Mouse (Mus musculus): ENCODE results near the gene Cyp2d11. TPM values are rescaled to one million over a fixed set of nuclear protein-coding genes. Genes with fewer than 3 reads are reported as not detected.
A peak's percentile ranks its signal among the peaks of the same experiment; 100 is the strongest.
"Not testable (repeated sequence)": the region's sequence is repeated elsewhere in the genome, so short reads cannot be mapped to it uniquely, and the experiment has no call there.

The Cyp2d11 gene
- under 1 TPM in 1 of 4 experiments, not detected in 3; 0.19 TPM for total RNA-seq (2022)

DNA sequence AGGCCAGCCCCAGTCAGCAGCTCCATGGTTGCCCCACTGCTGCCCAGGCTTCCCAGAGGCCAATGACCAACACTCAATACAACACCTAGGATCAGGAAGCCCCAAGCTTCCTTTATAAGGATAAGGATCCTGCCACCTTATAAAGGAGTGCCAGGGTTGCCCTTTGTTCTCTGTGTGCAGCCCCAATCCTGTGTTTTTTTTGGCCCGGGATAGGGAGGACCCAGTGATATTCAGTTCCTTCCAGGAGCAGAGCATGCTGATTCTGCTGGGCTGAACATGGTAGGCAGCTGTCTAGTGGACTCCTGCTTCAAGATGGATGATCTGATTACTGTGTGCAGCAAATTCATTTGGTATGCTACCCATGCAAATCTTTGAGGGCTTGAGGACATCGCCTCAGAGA lies at the start of gene Cyp2d11:
Cyp2d11 (minus strand) TSS at position 101 of the 400 bp plus-strand sequence.
- DNase-seq (ENCODE audit: low spot score), result not testable (repeated sequence)

DNA sequence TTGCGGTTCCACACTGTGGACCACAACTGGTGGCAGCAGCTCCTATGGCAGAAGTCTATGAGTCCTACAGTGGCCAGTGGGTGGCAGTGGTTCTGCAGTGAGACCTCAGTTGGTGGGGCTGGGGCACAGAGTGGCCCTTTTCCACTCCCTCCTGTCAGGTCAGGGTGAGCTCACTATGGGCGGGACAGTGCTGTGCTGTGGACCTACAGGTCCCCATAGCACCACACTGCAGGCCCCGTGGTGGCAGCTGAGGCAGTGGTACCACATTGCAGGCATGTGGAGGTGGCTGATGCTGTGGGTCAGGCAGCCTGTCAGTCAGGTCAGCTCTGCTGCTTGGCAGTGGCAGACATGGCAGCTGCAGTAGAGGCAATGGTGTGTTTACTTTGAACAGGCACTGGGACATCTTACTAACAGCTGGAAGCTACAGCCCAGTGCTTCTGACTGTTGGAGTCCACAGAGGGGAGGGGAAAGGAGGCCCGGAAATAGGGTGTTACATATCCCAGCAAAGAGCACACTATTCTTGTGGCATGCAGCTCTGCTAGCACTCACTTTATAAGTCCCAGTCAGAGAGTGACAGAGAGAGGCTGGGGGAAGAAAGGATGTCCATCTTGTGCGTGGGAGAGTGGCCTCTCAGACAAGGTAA lies 44.3 kb upstream of the Cyp2d11 start:
- DNase-seq (ENCODE audit: low spot score), result no peak

GRCm38 (mm10) chr15:82435606-82436005 lies 41.8 kb upstream of the Cyp2d11 start:
- no peak for DNase-seq (ENCODE audit: low spot score)

- DNase-seq (ENCODE audit: low spot score), result no peak
Observed at GRCm38 (mm10) chr15:82435011-82435410, 41.2 kb upstream of the Cyp2d11 start.

DNA sequence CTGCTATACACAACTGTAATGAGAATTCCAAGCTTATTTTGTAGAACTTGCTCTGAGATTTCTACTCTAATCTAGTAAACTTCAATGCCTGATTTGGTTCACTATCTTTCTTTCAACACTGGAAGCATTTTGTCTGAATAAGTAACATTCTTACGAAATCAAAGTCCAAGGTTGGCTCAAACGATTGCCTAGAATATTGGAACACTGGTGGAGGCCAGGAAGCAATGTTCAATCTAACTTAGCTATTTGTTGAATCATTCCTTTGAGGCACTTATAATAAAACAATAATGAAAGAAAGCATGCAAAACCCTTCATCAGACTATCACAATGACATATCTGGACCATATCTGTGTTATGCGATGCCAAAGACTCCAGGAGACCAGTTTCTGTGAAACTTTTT lies 40.7 kb upstream of the Cyp2d11 start:
- DNase-seq (ENCODE audit: low spot score), result no peak

- DNase-seq (ENCODE audit: low spot score), result no peak
Observed at GRCm38 (mm10) chr15:82433621-82434020, 39.8 kb upstream of the Cyp2d11 start.

GRCm38 (mm10) chr15:82433137-82433536 lies 39.3 kb upstream of the Cyp2d11 start, which contains the start of gene Cyp2d9:
Gene Cyp2d9, plus strand, starts transcription at chr15:82433437.
- DNase-seq (ENCODE audit: low spot score), result no peak

DNA sequence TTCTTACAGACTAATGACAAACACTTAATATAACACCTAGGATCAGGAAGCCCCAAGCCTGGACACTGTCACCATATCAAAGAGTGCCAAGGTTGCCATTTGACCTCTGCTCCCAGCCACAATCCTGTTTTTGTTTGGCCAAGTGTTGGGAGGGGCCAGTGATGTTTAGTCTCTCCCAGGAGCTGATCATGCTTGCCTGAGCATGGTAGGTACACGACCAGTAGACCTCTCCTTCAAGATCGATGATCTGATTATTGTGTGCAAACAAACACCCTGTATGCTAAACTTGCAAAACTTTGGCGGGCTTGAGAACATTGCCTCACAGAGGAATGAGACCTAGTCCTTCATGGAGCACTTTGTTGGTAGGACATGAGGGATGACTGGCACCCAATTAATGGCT lies 29.6 kb upstream of the Cyp2d11 start:
- no peak for DNase-seq (ENCODE audit: low spot score)

GRCm38 (mm10) chr15:82422935-82423334 lies 29.1 kb upstream of the Cyp2d11 start:
- DNase-seq (ENCODE audit: low spot score), result no peak

- DNase-seq (ENCODE audit: low spot score), result no peak
Observed at GRCm38 (mm10) chr15:82418616-82419015, 24.8 kb upstream of the Cyp2d11 start.

GRCm38 (mm10) chr15:82416797-82417789 lies 23.3 kb upstream of the Cyp2d11 start:
- DNase-seq (ENCODE audit: low spot score), result peak; percentile 88

GRCm38 (mm10) chr15:82407536-82407935 lies 13.7 kb upstream of the Cyp2d11 start:
- DNase-seq (ENCODE audit: low spot score), result no peak

- DNase-seq (ENCODE audit: low spot score), result no peak
Observed at GRCm38 (mm10) chr15:82406981-82407380, 13.2 kb upstream of the Cyp2d11 start, which contains the start of gene Cyp2d10. Gene Cyp2d10, minus strand, starts transcription at chr15:82407195.

DNA sequence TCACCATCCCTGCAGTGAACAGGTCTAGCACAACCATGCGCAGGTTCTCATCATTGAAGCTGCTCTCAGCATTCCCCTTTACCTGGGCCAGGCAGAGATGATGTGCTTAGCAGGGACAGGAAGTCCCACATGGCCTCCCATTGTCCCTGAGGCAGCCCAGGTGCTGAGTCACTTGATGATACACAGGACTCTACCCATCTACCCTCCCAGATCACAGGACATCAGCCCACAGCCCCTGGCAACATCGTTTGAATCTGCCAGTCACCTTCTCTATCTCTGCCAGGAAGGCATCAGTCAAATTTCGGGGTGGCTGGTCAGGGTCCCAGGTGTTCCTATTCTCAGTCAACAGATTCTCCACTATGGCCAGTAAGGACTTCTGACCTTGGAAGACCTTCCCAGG lies 10.3 kb upstream of the Cyp2d11 start:
- no peak for DNase-seq (ENCODE audit: low spot score)

DNA sequence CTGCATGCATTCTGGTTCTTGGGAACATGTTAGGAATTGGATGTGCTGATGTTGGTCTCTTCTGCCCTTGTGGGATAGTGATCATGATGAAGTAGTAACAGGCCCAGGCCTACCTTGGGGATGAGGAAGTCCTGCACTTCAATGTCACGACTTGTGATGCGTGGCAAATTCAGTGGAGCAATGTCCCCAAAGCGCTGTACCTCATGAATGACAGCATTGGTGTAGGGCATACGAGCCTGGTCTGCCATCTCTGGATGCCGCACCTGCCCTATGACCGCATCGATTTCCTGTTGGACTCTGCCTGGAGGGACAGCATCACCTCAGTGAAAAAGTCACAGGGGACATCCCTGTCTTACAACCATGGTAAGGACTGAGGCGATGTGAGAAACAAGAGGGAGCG lies 9.8 kb upstream of the Cyp2d11 start:
- DNase-seq (ENCODE audit: low spot score), result no peak

DNA sequence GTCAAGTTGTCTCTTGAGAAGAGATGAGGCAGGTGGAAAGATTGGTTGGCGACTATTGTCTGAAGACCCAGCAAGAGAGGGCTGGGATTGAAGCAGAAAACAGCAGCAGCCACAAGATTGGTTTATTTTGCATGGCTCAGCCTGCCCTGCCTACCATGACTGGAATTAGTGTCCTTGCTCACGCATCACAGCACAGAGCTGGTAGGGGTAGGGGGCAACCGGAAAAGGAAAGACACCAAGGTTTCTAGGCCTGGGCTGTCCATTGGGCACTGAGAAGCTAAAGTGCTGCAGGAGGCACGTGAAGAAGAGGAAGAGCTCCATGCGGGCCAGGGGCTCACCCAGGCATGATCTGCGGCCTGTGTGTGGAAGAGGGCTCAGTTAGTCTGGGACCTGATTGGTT lies 8.9 kb upstream of the Cyp2d11 start:
- no peak for DNase-seq (ENCODE audit: low spot score)

DNA sequence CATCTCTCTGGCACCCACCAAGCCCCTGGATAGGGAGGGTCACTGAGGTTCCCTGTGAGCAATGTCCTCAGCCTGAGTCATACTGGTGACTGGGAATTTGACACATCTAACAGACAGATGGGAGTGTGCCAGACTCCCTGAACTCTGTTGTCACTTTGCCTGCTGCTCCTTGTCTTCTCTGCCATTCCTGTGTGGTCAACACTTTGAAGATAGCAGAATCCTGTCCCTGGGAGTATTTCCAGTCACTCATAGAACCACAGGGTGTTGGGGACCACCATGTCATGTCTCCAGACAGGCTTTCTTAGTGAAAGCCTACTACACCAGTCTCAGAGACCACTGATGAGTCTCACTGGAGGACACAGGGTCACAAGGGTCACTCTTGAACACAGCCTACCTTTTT lies 8.3 kb upstream of the Cyp2d11 start:
- no peak for DNase-seq (ENCODE audit: low spot score)

DNA sequence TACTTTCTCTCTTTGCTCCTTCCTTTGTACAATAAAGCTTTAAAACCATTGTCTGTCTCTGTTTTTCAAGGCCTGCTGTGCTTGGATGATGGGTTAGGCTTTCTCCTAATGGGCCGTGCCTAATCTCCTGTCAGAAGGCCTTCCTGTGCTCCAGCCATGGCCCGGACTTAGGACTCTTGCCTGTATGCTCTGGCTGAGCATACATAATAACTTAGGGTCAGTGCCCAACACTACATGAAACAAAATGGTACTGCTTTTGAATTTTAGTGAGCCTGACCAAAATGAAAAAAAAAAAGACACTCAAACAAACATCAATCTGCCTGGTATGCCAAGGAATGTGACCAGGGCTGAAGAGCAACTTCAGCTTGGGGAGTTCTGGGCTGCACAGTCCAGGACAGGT lies 7.7 kb upstream of the Cyp2d11 start:
- no peak for DNase-seq (ENCODE audit: low spot score)

GRCm38 (mm10) chr15:82395955-82396354 lies 2.1 kb upstream of the Cyp2d11 start:
- DNase-seq (ENCODE audit: low spot score), result not testable (repeated sequence)

GRCm38 (mm10) chr15:82389916-82390315 lies 3.9 kb downstream of the Cyp2d11 start:
- not testable (repeated sequence) for DNase-seq (ENCODE audit: low spot score)

DNA sequence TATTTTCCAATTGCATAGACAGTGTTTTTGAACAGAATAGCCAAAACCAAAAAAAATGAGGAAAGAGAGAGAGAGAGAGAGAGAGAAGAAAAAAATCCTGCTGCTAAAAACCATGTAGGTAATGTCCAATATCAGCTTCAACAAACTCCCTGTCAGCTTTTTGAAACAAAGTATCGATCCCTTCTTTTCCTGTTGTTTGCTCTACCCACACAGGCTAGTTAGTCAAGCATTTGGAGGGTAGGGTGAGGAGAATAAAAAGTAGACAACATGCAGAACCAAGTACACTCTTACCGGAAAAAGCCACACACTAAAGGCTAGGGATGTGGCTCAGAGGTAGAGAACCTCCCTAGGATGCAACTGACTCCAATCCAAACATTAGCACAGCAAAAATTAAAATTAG lies 8.1 kb downstream of the Cyp2d11 start:
- no peak for DNase-seq (ENCODE audit: low spot score)

GRCm38 (mm10) chr15:82382441-82382840 lies 11.4 kb downstream of the Cyp2d11 start:
- DNase-seq (ENCODE audit: low spot score), result no peak

GRCm38 (mm10) chr15:82380714-82381062 lies 13.1 kb downstream of the Cyp2d11 start:
- DNase-seq (ENCODE audit: low spot score), result no peak

Data from heart, adult 8-10 months (tissue).